Mouse (Mus musculus) heart, embryonic 15.5 days (tissue): ENCODE measurements around the gene Mlycd. TPM values are rescaled to one million over a fixed set of nuclear protein-coding genes. Genes with fewer than 3 reads are reported as not detected.
"Not testable (repeated sequence)": the region's sequence is repeated elsewhere in the genome, so short reads cannot be mapped to it uniquely, and the experiment has no call there.

Experiments used
- ATAC-seq: fragments of 200-750 bp; cut with Nextera tagmentation; replicated peaks from 2 replicates; pipeline ENCODE4 v1.8.0; 2017; ENCODE audit warnings: low read depth, moderate TSS enrichment; ENCODE audit not compliant: insufficient number of reproducible peaks, insufficient read depth, low FRiP score
- H3K27ac ChIP-seq: fragments of 300-500 bp; sonication (generic); 2 replicates; pipeline ENCODE4 v1.5.1; 2015; ENCODE audit warnings: mild to moderate bottlenecking, inconsistent platforms
- H3K27me3 ChIP-seq: fragments of 300-500 bp; sonication (generic); 2 replicates; pipeline ENCODE4 v1.6.1; 2015; ENCODE audit warnings: inconsistent platforms
- H3K36me3 ChIP-seq: fragments of 300-500 bp; sonication (generic); 2 replicates; pipeline ENCODE4 v1.6.1; 2015; ENCODE audit warnings: mild to moderate bottlenecking, inconsistent platforms
- H3K4me1 ChIP-seq: fragments of 300-500 bp; sonication (generic); replicated peaks from 2 replicates; pipeline ENCODE4 v1.6.1; 2015; ENCODE audit warnings: inconsistent platforms
- H3K4me2 ChIP-seq: fragments of 300-500 bp; sonication (generic); 2 replicates; pipeline ENCODE4 v1.6.1; 2015; ENCODE audit warnings: inconsistent platforms, mild to moderate bottlenecking, moderate library complexity
- H3K4me3 ChIP-seq: fragments of 300-500 bp; sonication (generic); 2 replicates; pipeline ENCODE4 v1.5.1; 2015; ENCODE audit warnings: mild to moderate bottlenecking, inconsistent platforms
- H3K9ac ChIP-seq: fragments of 300-500 bp; sonication (generic); 2 replicates; pipeline ENCODE4 v1.6.1; 2015; ENCODE audit warnings: mild to moderate bottlenecking, inconsistent platforms
- H3K9me3 ChIP-seq: fragments of 300-500 bp; sonication (generic); replicated peaks from 2 replicates; pipeline ENCODE4 v1.6.1; 2016; ENCODE audit warnings: inconsistent platforms
- WGBS: fragments of 180-500 bp; shearing (Covaris S2); methylation state at CpG from one replicate; pipeline ENCODE4 v1.1.7; 2015; ENCODE audit warnings: mixed read lengths; 5-methylcytosine and 5-hydroxymethylcytosine counted together
- polyA plus RNA-seq: library from polyadenylated mRNA; unstranded; fragments of >200 nt; fragmentation: Nextera tagmentation; extraction: Ambion mirVana; gene quantifications from 2 replicates; pipeline ENCODE4 v1.2.1, GENCODE M21; 2015

Mlycd gene
- 19.1 and 21.1 TPM in 2 replicates for polyA plus RNA-seq

GRCm38 (mm10) chr8:119394524-119395026, at the start of gene Mlycd:
Gene Mlycd (plus strand): TSS chr8:119394878.
- Histone ChIP-seq H3K9me3 (no peaks in the 10 kb centered on the region), H3K4me3 (peak within 1 kb of the TSS; percentile 94), H3K4me1 (peaks cover 24% of the 10 kb centered on the region), H3K36me3 (no peaks in the 10 kb centered on the region), H3K27ac (peak within 1 kb of the TSS; percentile 94), H3K4me2 (peak within 1 kb of the TSS; percentile 99), H3K27me3 (no peaks in the 10 kb centered on the region), H3K9ac (peak within 1 kb of the TSS; percentile 89)
- WGBS = 1% methylated on average over 44 of the region's 44 CpGs
- peak; percentile 93 for ATAC-seq

- Histone ChIP-seq H3K4me3 (peak overlapping the region; percentile 89), H3K4me2 (peak overlapping the region; percentile 72), H3K36me3 (peaks cover 35% of the 10 kb centered on the region), H3K9me3 (no peaks in the 10 kb centered on the region), H3K4me1 (peaks cover 7% of the 10 kb centered on the region), H3K27ac (peak overlapping the region; percentile 51; the same call in 1 of the 2 replicates), H3K27me3 (no peaks in the 10 kb centered on the region), H3K9ac (peak overlapping the region; percentile 96)
- no peak for ATAC-seq
- 44% methylated on average over 22 of the region's 22 CpGs for WGBS
These were observed 49.5 kb upstream of the Mlycd start for GRCm38 (mm10) chr8:119345029-119345682.

GRCm38 (mm10) chr8:119345683-119346075, 49.0 kb upstream of the Mlycd start:
- 82% methylated on average over 15 of the region's 15 CpGs for WGBS
- H3K4me3 ChIP-seq = peak overlapping the region; percentile 89; the same call in 1 of the 2 replicates

GRCm38 (mm10) chr8:119351647-119352046, 43.0 kb upstream of the Mlycd start:
- Histone ChIP-seq H3K9ac (no peak overlapping the region), H3K27ac (no peak overlapping the region), H3K4me1 (no peaks in the 10 kb centered on the region; the same call in 1 of the 2 replicates), H3K4me3 (no peak overlapping the region), H3K4me2 (no peak overlapping the region), H3K27me3 (no peaks in the 10 kb centered on the region), H3K36me3 (peaks cover 31% of the 10 kb centered on the region), H3K9me3 (no peaks in the 10 kb centered on the region)
- no peak for ATAC-seq
- 87% methylated on average over 19 of the region's 19 CpGs for WGBS

More at GRCm38 (mm10) chr8:119345683-119346075, 49.0 kb upstream of the Mlycd start:
- Histone ChIP-seq H3K4me2 (peak overlapping the region; percentile 72; the same call in 1 of the 2 replicates), H3K9ac (no peak overlapping the region), H3K9me3 (no peaks in the 10 kb centered on the region), H3K27ac (no peak overlapping the region), H3K27me3 (no peaks in the 10 kb centered on the region), H3K4me1 (peaks cover 7% of the 10 kb centered on the region), H3K36me3 (peaks cover 35% of the 10 kb centered on the region)
- no peak for ATAC-seq

GRCm38 (mm10) chr8:119352977-119353658, 41.6 kb upstream of the Mlycd start:
- Histone ChIP-seq H3K4me1 (no peaks in the 10 kb centered on the region; the same call in 1 of the 2 replicates), H3K4me3 (no peak overlapping the region), H3K4me2 (no peak overlapping the region), H3K9me3 (no peaks in the 10 kb centered on the region), H3K36me3 (peaks cover 16% of the 10 kb centered on the region), H3K9ac (no peak overlapping the region), H3K27me3 (no peaks in the 10 kb centered on the region), H3K27ac (no peak overlapping the region)
- 56% methylated on average over 10 of the region's 10 CpGs for WGBS
- no peak for ATAC-seq

GRCm38 (mm10) chr8:119353659-119354023, 41.0 kb upstream of the Mlycd start:
- Histone ChIP-seq H3K9ac (no peak overlapping the region), H3K27me3 (no peaks in the 10 kb centered on the region), H3K4me1 (no peaks in the 10 kb centered on the region; the same call in 1 of the 2 replicates), H3K4me2 (no peak overlapping the region), H3K4me3 (no peak overlapping the region), H3K36me3 (peaks cover 11% of the 10 kb centered on the region), H3K9me3 (no peaks in the 10 kb centered on the region), H3K27ac (no peak overlapping the region)
- WGBS = 78% methylated on average over 6 of the region's 6 CpGs
- ATAC-seq = no peak

GRCm38 (mm10) chr8:119356631-119357030, 38.0 kb upstream of the Mlycd start:
- 65% methylated on average over 5 of the region's 5 CpGs for WGBS
- not testable (repeated sequence) for ATAC-seq, H3K27me3 ChIP-seq, H3K4me3 ChIP-seq, H3K9me3 ChIP-seq, H3K9ac ChIP-seq, H3K36me3 ChIP-seq, H3K27ac ChIP-seq, H3K4me1 ChIP-seq, H3K4me2 ChIP-seq

GRCm38 (mm10) chr8:119358175-119358574, 36.5 kb upstream of the Mlycd start:
- no peak overlapping the region for H3K4me2 ChIP-seq
- H3K27ac ChIP-seq = no peak overlapping the region
- H3K4me3 ChIP-seq = no peak overlapping the region
- no peaks in the 10 kb centered on the region for H3K9me3 ChIP-seq
- ATAC-seq = no peak
- H3K27me3 ChIP-seq = 0 out of 2 replicates have a peak, but pooled peaks cover 3% of the 10 kb centered on the region
- H3K9ac ChIP-seq = no peak overlapping the region
- H3K4me1 ChIP-seq = no peaks in the 10 kb centered on the region
- no peaks in the 10 kb centered on the region for H3K36me3 ChIP-seq
- WGBS = 80% methylated on average over 7 of the region's 7 CpGs

GRCm38 (mm10) chr8:119358836-119359235, 35.8 kb upstream of the Mlycd start:
- Histone ChIP-seq H3K4me1 (no peaks in the 10 kb centered on the region), H3K4me2 (no peak overlapping the region), H3K36me3 (no peaks in the 10 kb centered on the region), H3K27me3 (0 out of 2 replicates have a peak, but pooled peaks cover 3% of the 10 kb centered on the region), H3K9me3 (no peaks in the 10 kb centered on the region), H3K4me3 (no peak overlapping the region), H3K9ac (no peak overlapping the region), H3K27ac (no peak overlapping the region)
- 46% methylated on average over 14 of the region's 14 CpGs for WGBS
- ATAC-seq = no peak

- ATAC-seq = no peak
- H3K27ac ChIP-seq = no peak overlapping the region
- WGBS = 60% methylated on average over 8 of the region's 8 CpGs
These were observed 33.9 kb upstream of the Mlycd start for GRCm38 (mm10) chr8:119360686-119361295.

GRCm38 (mm10) chr8:119374716-119375115, 20.0 kb upstream of the Mlycd start:
- not testable (repeated sequence) for H3K4me2 ChIP-seq, H3K4me1 ChIP-seq, ATAC-seq, H3K36me3 ChIP-seq, H3K27me3 ChIP-seq, H3K9ac ChIP-seq, H3K27ac ChIP-seq, H3K4me3 ChIP-seq, H3K9me3 ChIP-seq
- WGBS = 72% methylated on average over 9 of the region's 9 CpGs

More at GRCm38 (mm10) chr8:119360686-119361295, 33.9 kb upstream of the Mlycd start:
- H3K9me3 ChIP-seq = no peaks in the 10 kb centered on the region
- H3K9ac ChIP-seq = no peak overlapping the region
- no peak overlapping the region for H3K4me2 ChIP-seq
- no peaks in the 10 kb centered on the region for H3K36me3 ChIP-seq
- H3K4me3 ChIP-seq = no peak overlapping the region
- no peaks in the 10 kb centered on the region for H3K4me1 ChIP-seq
- H3K27me3 ChIP-seq = 0 out of 2 replicates have a peak, but pooled peaks cover 4% of the 10 kb centered on the region
